Mouse (Mus musculus) heart, adult 10 weeks (tissue): Measurements from ENCODE around the gene Gm10100. TPM values are rescaled to one million over a fixed set of nuclear protein-coding genes. Genes with fewer than 3 reads are reported as not detected.

Experiments used
- polyA plus RNA-seq: library from polyadenylated mRNA; stranded (reverse); fragments of 350-450 nt; fragmentation: Illumina TruSeq; extraction: RNeasy Lipid Tissue Mini Kit (QIAGEN cat#74804); gene quantifications from one replicate; pipeline ENCODE4 v1.2.3, GENCODE M21; 2014; ENCODE audit warnings: low read depth, low replicate concordance

Gene Gm10100
- not detected for polyA plus RNA-seq

DNA sequence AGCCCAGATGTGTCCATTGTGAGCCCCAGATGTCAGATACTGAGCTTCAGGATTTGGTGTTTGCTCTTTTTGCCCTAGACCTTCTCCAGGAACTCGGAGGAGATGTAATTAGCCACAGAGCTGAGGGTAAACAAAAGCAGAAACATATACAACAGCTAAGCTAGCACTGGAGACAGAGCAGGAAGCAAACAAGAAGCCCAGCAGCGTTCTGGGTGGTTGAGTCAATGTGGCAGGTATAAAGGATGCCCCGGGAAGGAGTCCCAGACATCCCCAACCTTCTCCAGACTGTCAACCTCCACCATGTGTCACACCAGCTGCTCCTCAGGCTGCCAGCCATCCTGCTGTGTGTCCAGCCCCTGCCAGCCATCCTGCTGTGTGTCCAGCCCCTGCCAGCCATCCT is at the start of gene Gm10100:
Gm10100 (plus strand) TSS at position 301 of the 400 bp plus-strand sequence.

DNA sequence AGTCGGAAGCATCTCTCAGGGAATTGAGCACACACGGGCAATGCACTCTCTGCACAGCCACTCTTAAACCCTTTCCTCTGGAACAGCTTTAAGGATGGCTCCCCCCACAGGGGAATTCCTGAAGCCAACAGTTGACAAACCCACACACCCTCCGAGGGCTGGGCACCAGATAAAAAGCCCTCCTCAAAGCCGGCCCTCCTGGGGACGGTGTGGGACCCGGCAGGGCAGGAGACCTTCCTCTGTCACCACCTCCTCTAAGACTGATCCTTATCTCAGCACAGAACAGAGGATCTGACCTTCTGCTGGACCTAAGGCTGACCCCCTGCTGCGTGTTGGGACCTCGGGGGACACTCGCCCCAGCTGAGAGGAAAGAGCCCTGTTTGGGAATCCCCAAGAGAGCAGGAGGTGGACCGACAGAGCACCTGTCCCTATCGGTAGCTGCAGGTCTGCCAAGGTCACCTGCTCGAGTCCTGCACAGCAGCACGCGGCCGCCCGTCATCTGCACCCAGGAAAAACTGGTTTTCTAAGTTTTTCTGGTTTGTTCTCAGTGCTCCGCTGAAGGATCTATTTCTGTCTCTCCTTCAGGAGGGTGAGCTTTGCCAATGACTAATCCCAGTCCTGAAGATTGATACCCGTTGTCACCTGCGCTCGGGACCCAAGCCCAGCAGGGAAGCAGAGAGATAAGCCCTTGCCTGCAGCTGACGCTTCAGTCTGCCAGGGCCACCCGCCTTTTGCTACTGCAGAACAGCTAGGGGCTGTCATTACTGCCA is 40.2 kb upstream of the Gm10100 start, which contains the start of gene Tspear:
Tspear (plus strand) TSS at position 675 of the 770 bp plus-strand sequence.

DNA sequence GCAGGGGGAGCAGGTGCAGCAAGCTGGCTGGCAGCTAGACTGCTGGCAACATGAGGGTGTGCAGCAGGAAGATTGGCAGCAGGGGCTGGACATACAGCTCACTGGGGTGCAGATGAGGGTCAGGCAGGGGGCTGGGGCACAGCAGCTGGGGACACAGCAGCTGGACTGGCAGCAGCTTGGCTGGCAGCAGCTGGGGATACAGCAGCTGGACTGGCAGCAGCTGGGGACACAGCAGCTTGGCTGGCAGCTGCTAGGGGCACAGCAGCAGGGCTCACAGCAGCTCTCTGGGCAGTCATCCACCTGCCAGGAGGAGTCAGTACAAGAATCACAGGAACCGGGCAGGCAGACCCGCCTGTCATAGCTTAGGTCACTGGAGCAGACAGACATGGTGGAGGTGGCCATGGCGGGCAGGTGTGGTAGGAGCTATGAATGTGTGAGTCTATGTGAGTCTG is 35.9 kb upstream of the Gm10100 start, which contains the start of gene Gm19402:
Gm19402 (minus strand) TSS at position 402 of the 452 bp plus-strand sequence.

DNA sequence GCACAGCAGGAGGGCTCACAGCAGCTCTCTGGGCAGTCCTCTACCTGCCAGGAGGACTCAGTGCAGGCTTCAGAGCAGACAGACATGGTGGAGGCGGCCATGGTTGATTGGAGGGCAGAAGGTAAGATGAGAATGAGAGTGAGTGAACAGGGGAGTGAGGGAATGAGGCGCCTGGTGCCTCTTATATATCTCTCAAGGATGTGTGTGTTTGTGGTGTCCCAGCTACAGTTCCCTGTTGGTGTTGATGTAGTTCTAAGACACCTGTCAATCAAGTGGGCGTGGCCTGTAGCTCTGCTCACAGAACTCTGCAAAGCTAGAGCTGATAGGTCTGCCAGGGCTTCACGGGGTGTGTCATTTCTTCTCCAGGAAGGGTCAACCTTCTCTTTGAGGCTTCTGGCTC is 29.2 kb upstream of the Gm10100 start, which contains the start of gene Gm9508:
Gm9508 (minus strand) TSS at position 101 of the 400 bp plus-strand sequence.

DNA sequence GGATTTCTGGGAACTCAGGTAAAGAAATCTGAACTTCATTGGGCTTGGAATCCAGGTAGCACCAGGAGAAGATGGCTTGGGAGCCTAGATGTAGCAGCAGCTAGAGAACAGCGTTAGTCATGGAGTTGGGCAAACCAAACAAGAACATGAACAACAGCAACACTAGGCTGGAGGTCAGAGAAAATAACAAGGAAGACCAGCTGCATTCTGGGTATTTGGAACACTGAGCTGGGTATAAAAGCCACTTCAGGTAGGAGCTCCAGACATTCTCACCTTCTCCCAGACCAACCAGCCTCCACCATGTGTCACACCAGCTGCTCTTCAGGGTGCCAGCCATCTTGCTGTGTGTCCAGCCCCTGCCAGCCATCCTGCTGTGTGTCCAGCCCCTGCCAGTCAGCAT is 20.0 kb upstream of the Gm10100 start, which contains the start of gene Gm10272:
Gm10272 (plus strand) TSS at position 301 of the 400 bp plus-strand sequence.

DNA sequence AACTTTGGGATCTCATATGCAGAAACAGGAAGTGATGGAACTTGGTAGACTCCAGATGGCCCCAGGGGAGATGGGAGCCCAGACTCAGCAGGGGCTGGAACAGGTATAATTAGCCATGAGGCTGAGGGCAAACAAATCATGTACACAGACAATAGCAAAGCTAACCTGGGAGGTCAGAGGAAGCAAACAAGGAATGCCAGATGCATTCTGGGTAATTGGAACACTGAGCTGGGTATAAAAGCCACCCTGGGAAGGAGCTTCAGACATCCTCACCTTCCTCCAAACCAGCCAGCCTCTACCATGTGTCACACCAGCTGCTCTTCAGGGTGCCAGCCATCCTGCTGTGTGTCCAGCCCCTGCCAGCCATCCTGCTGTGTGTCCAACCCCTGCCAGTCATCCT is 15.1 kb upstream of the Gm10100 start, which contains the start of gene Gm10024:
Gm10024 (plus strand) TSS at position 301 of the 400 bp plus-strand sequence.

DNA sequence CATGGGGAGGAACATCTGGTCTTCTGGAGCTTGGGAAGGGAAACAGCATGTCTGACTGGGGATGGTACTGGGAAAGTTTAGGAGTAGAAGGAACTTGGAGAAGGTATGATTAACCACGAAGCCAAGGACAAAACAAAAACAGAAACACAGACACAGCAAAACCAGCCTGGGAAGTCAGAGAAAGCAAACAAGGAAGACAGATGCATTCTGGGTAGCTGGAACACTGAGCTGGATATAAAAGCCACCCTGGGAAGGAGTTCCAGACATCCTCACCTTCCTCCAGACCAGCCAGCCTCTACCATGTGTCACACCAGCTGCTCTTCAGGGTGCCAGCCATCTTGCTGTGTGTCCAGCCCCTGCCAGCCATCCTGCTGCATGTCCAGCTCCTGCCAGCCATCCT is 10.8 kb upstream of the Gm10100 start, which contains the start of gene Gm10142:
Gm10142 (plus strand) TSS at position 301 of the 400 bp plus-strand sequence.

DNA sequence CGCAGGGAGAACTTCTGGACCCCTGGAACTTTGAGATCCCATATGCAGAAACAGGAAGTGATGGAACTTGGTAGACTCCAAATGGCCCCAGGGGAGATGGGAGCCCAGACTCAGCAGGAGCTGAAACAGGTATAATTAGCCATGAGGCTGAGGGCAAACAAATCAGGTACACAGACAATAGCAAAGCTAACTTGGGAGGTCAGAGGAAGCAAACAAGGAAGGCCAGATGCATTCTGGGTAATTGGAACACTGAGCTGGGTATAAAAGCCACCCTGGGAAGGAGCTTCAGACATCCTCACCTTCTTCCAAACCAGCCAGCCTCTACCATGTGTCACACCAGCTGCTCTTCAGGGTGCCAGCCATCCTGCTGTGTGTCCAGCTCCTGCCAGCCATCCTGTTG is 6.0 kb upstream of the Gm10100 start, which contains the start of gene Krtap12-1:
Krtap12-1 (plus strand) TSS at position 301 of the 400 bp plus-strand sequence.

DNA sequence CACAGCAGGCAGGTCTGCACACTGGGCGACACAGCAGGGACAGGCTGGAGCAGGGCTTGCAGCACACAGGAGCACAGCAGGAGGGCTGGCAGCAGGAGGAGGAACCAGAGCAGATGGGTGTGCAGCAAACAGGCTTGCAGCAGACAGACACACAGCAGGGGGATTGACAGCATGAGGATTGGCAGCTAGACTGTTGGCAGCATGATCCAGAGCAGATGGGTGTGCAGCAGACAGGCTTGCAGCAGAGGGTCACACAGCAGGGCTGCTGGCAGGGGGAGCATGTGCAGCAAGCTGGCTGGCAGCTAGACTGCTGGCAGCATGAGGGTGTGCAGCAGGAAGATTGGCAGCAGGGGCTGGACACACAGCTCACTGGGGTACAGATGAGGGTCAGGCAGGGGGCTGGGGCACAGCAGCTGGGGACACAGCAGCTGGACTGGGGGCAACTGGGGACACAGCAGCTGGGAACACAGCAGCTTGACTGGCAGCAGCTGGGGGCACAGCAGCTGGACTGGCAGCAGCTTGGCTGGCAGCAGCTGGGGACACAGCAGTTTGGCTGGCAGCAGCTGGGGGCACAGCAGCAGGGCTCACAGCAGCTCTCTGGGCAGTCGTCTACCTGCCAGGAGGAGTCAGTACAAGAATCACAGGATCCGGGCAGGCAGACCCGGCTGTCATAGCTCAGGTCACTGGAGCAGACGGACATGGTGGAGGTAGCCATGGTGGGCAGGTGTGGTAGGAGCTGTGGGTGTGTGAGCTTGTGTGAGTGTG is 15.8 kb downstream of the Gm10100 start, which contains the start of gene Gm18596:
Gm18596 (minus strand) TSS at position 715 of the 765 bp plus-strand sequence.

DNA sequence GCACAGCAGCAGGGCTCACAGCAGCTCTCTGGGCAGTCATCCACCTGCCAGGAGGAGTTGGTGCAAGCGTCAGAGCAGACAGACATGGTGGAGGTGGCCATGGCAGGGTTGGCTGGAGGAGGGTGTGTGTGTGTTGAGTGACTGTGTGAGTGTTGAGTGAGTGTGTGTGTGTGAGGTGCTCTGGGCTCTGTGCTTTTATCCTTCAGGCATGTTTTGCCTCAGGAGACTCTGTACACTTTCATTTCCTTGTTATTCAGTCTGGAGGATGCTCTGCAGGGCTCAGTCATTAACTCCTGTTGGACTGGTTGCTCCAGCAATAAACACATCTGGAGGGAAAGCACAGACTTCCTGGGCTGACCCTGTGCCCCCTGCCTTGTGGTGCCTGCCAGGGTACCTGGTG is 25.0 kb downstream of the Gm10100 start, which contains the start of gene Gm9736:
Gm9736 (minus strand) TSS at position 101 of the 400 bp plus-strand sequence.

DNA sequence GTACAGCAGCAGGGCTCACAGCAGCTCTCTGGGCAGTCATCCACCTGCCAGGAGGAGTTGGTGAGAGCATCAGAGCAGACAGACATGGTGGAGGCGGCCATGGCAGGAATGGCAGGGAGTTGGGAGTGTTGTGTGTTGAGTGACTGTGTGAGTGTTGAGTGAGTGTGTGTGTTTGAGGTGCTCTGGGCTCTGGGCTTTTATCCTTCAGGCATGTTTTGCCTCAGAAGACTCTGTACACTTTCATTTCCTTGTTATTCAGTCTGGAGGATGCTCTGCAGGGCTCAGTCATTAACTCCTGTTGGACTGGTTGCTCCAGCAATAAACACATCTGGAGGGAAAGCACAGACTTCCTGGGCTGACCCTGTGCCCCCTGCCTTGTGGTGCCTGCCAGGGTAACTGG is 33.3 kb downstream of the Gm10100 start, which contains the start of gene Gm3233:
Gm3233 (minus strand) TSS at position 101 of the 400 bp plus-strand sequence.

DNA sequence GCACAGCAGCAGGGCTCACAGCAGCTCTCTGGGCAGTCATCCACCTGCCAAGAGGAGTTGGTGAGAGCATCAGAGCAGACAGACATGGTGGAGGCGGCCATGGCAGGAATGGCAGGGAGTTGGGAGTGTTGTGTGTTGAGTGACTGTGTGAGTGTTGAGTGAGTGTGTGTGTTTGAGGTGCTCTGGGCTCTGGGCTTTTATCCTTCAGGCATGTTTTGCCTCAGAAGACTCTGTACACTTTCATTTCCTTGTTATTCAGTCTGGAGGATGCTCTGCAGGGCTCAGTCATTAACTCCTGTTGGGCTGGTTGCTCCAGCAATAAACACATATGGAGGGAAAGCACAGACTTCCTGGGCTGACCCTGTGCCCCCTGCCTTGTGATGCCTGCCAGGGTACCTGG is 44.9 kb downstream of the Gm10100 start, which contains the start of gene Gm3238:
Gm3238 (minus strand) TSS at position 101 of the 400 bp plus-strand sequence.

Other genes starting within 250 kb of the Gm10100 start
- 9.9 TPM for gene Fam207a, start 210.7 kb upstream of the Gm10100 start, polyA plus RNA-seq
- gene Itgb2, start 196.2 kb upstream of the Gm10100 start, polyA plus RNA-seq: 4.4 TPM
- gene Pttg1ip, start 144.8 kb upstream of the Gm10100 start, polyA plus RNA-seq: 132 TPM
- 87.1 TPM for gene Sumo3, start 120.4 kb upstream of the Gm10100 start, polyA plus RNA-seq
- not detected for gene Gm49325, start 120.3 kb upstream of the Gm10100 start, polyA plus RNA-seq
- gene Ube2g2, start 104.2 kb upstream of the Gm10100 start, polyA plus RNA-seq: 65.2 TPM
- gene Tspear, start 39.9 kb upstream of the Gm10100 start, polyA plus RNA-seq: not detected
- gene Gm19402, start 35.7 kb upstream of the Gm10100 start, polyA plus RNA-seq: not detected
- not detected for gene Gm9508, start 29.3 kb upstream of the Gm10100 start, polyA plus RNA-seq
- gene Gm10272, start 19.9 kb upstream of the Gm10100 start, polyA plus RNA-seq: not detected
- gene Gm10024, start 15.0 kb upstream of the Gm10100 start, polyA plus RNA-seq: not detected
- not detected for gene Gm10142, start 10.7 kb upstream of the Gm10100 start, polyA plus RNA-seq
- gene Krtap12-1, start 5.9 kb upstream of the Gm10100 start, polyA plus RNA-seq: not detected
- gene Gm18596, start 16.2 kb downstream of the Gm10100 start, polyA plus RNA-seq: not detected
- gene Gm9736, start 24.9 kb downstream of the Gm10100 start, polyA plus RNA-seq: not detected
- not detected for gene Gm3233, start 33.2 kb downstream of the Gm10100 start, polyA plus RNA-seq
- not detected for gene Gm3238, start 44.8 kb downstream of the Gm10100 start, polyA plus RNA-seq
- not detected for gene Gm7138, start 50.5 kb downstream of the Gm10100 start, polyA plus RNA-seq
- gene Gm3250, start 56.1 kb downstream of the Gm10100 start, polyA plus RNA-seq: not detected
- gene Gm7137, start 61.7 kb downstream of the Gm10100 start, polyA plus RNA-seq: not detected
- not detected for gene Gm9639, start 68.6 kb downstream of the Gm10100 start, polyA plus RNA-seq
- not detected for gene Gm19668, start 72.6 kb downstream of the Gm10100 start, polyA plus RNA-seq
- gene Gm9507, start 85.4 kb downstream of the Gm10100 start, polyA plus RNA-seq: not detected
- not detected for gene Gm2696, start 88.2 kb downstream of the Gm10100 start, polyA plus RNA-seq
- gene Krtap10-4, start 100.6 kb downstream of the Gm10100 start, polyA plus RNA-seq: not detected
- not detected for gene Krtap10-10, start 109.5 kb downstream of the Gm10100 start, polyA plus RNA-seq
- gene Gm36176, start 120.3 kb downstream of the Gm10100 start, polyA plus RNA-seq: not detected
- gene Gm10318, start 126.4 kb downstream of the Gm10100 start, polyA plus RNA-seq: not detected
- not detected for gene Gm3285, start 135.5 kb downstream of the Gm10100 start, polyA plus RNA-seq
- 0.13 TPM for gene Lrrc3, start 176.1 kb downstream of the Gm10100 start, polyA plus RNA-seq
- gene Trpm2, start 244.1 kb downstream of the Gm10100 start, polyA plus RNA-seq: 0.55 TPM